Comparison of ENCODE assay signal across 8 mouse cellular contexts in the genomic region with DNA sequence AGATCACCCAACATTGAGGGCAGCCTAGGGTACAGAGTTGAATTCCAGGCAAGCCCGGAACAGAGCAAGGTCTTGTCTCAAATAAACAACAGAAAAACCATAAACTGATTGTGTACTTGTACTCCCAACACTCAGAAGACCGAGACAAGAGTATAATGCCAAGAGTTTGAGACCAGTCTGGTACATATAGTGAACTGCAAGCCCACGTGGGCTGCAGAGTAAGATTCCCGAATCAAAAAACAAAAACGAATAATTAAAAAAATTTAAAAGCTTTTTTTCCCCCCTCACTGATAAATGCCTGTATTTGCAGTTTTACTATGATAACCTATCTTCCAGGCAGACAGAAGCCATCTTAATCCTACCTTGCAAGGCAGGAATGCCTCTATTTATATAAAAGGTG. TPM values are rescaled to one million over a fixed set of nuclear protein-coding genes. Genes with fewer than 3 reads are reported as not detected.
A peak's percentile ranks its signal among the peaks of the same experiment; 100 is the strongest.
DNase-seq lines count a peak whose midpoint lies in the region; ATAC-seq and TF ChIP-seq lines count a peak whose summit lies in the region.

No protein-coding gene starts in this region.

- H3K27ac ChIP-seq in heart, embryonic 15.5 days = peak overlapping the region; percentile 80
- H3K27ac ChIP-seq in forebrain, embryonic 15.5 days (replicated peaks) = no peak overlapping the region
- peak overlapping the region; percentile 98 for H3K27ac ChIP-seq in liver, embryonic 16.5 days (ENCODE audit: low read length)

- peaks cover 3% of the 10 kb centered on the region; the same call in 1 of the 2 replicates for H3K36me3 ChIP-seq in heart, embryonic 15.5 days
- H3K36me3 ChIP-seq in G1E (replicated peaks) = peaks cover 29% of the 10 kb centered on the region
- no peaks in the 10 kb centered on the region for H3K36me3 ChIP-seq in forebrain, embryonic 15.5 days
- H3K36me3 ChIP-seq in liver, embryonic 16.5 days (ENCODE audit: control insufficient read depth, insufficient read depth) = peaks cover 7% of the 10 kb centered on the region; the same call in 1 of the 2 replicates

- H3K9ac ChIP-seq in heart, embryonic 15.5 days = peak overlapping the region; percentile 70
- peak overlapping the region; percentile 48 for H3K9ac ChIP-seq in forebrain, embryonic 15.5 days (replicated peaks)
- H3K9ac ChIP-seq in liver, embryonic 16.5 days (ENCODE audit: low read depth, low read length) = peak overlapping the region; percentile 87

- WGBS in heart, embryonic 15.5 days = 27% methylated on average over 5 of the region's 5 CpGs
- WGBS in forebrain, embryonic 15.5 days = 43% methylated on average over 5 of the region's 5 CpGs
- 17% methylated on average over 5 of the region's 5 CpGs for WGBS in liver, embryonic 16.5 days (ENCODE audit: insufficient replicate concordance)

- H3K27me3 ChIP-seq in heart, embryonic 15.5 days = no peaks in the 10 kb centered on the region
- no peaks in the 10 kb centered on the region for H3K27me3 ChIP-seq in G1E (ENCODE audit: insufficient read depth, low read length)
- H3K27me3 ChIP-seq in forebrain, embryonic 15.5 days = no peaks in the 10 kb centered on the region
- H3K27me3 ChIP-seq in liver, embryonic 16.5 days (ENCODE audit: control insufficient read depth, insufficient read depth, low read depth, low read length) = no peaks in the 10 kb centered on the region

- no peak for ATAC-seq in heart, embryonic 15.5 days (replicated peaks; ENCODE audit: insufficient number of reproducible peaks, insufficient read depth, low FRiP score, low read depth)
- ATAC-seq in G1E (ENCODE audit: extremely low read depth, insufficient number of reproducible peaks, low FRiP score, poor library complexity, severe bottlenecking) = no peak
- no peak for ATAC-seq in forebrain, embryonic 15.5 days (replicated peaks)
- ATAC-seq in liver, embryonic 16.5 days (ENCODE audit: low read depth) = no peak
- ATAC-seq in erythroid progenitor cell, adult 5-6 weeks (replicated peaks; ENCODE audit: low FRiP score, poor library complexity, severe bottlenecking) = no peak; the same call in 1 of the 2 replicates

- H3K4me2 ChIP-seq in heart, embryonic 15.5 days = peak overlapping the region; percentile 83
- H3K4me2 ChIP-seq in forebrain, embryonic 15.5 days (replicated peaks) = peak overlapping the region; percentile 65
- H3K4me2 ChIP-seq in liver, embryonic 16.5 days (ENCODE audit: low read depth, low read length) = peak overlapping the region; percentile 74

- no peak for DNase-seq in heart, adult 8-10 months (ENCODE audit: low spot score)
- no peak for DNase-seq in G1E (ENCODE audit: low spot score)
- DNase-seq in cerebellum, postnatal 25 days = no peak
- no peak for DNase-seq in frontal cortex, postnatal 10 days (ENCODE audit: low spot score in 2 of 2)

- peaks cover 12% of the 10 kb centered on the region for H3K4me1 ChIP-seq in heart, embryonic 15.5 days (replicated peaks)
- H3K4me1 ChIP-seq in G1E (ENCODE audit: insufficient read depth, low read depth, low read length) = peaks cover 9% of the 10 kb centered on the region
- peaks cover 10% of the 10 kb centered on the region for H3K4me1 ChIP-seq in forebrain, embryonic 15.5 days
- H3K4me1 ChIP-seq in liver, embryonic 16.5 days (ENCODE audit: control insufficient read depth, low read depth, low read length) = peaks cover 14% of the 10 kb centered on the region

- no peaks in the 10 kb centered on the region for H3K9me3 ChIP-seq in heart, embryonic 15.5 days (replicated peaks)
- no peaks in the 10 kb centered on the region for H3K9me3 ChIP-seq in G1E (replicated peaks)
- no peaks in the 10 kb centered on the region for H3K9me3 ChIP-seq in forebrain, embryonic 15.5 days
- no peaks in the 10 kb centered on the region for H3K9me3 ChIP-seq in liver, embryonic 16.5 days (replicated peaks; ENCODE audit: control insufficient read depth, low read length)

- TF ChIP-seq CTCF in G1E (IDR thresholded peaks at IDR 0.05; ENCODE audit: low read depth, low read length) = no peak

- peak overlapping the region; percentile 66 for H3K4me3 ChIP-seq in heart, embryonic 15.5 days
- H3K4me3 ChIP-seq in G1E (ENCODE audit: low read depth, low read length) = peak overlapping the region; percentile 71
- peak overlapping the region; percentile 53 for H3K4me3 ChIP-seq in forebrain, embryonic 15.5 days
- H3K4me3 ChIP-seq in liver, embryonic 16.5 days (ENCODE audit: low read depth, low read length) = peak overlapping the region; percentile 84

RNA-seq across cellular contexts. Expression of a gene that starts 7.4 kb away (rescaled TPM):
- 29.0 and 29.5 TPM in 2 replicates for polyA plus RNA-seq in heart, embryonic 15.5 days (2015; fragmentation: Nextera tagmentation; extraction: Ambion mirVana)
- 10 to 100 TPM; 24.9 to 31.2 (median 30.9) TPM for total RNA-seq in heart, adult 8-10 months (2022)
- total RNA-seq in G1E (2014; fragmentation: Nextera tagmentation) (87.3 and 88.0 TPM in 2 replicates), G1E (2017) (111 and 137 TPM in 2 replicates)
- polyA plus RNA-seq in G1E (2012) = 23.6 and 32.3 TPM in 2 replicates
- 50.9 and 53.8 TPM in 2 replicates for polyA plus RNA-seq in forebrain, embryonic 15.5 days (2015; fragmentation: Nextera tagmentation; extraction: Ambion mirVana)
- polyA plus RNA-seq in liver, embryonic 16.5 days (2015; fragmentation: Nextera tagmentation; extraction: Ambion mirVana) = 15.1 and 17.2 TPM in 2 replicates
- 20.2 and 44.4 TPM in 2 replicates for total RNA-seq in erythroid progenitor cell, adult 5-6 weeks (2015; ENCODE audit: low replicate concordance)
- total RNA-seq in erythroid progenitor cell, adult 5-6 weeks (2017; ENCODE audit: low replicate concordance) = 97.5 and 109 TPM in 2 replicates

RNA-seq across cellular contexts. Expression of a gene that starts 7.7 kb away (rescaled TPM):
- 17.3 and 20.6 TPM in 2 replicates for polyA plus RNA-seq in heart, embryonic 15.5 days (2015; fragmentation: Nextera tagmentation; extraction: Ambion mirVana)
- 1 to 10 TPM; 2.9 to 4.7 (median 4.0) TPM for total RNA-seq in heart, adult 8-10 months (2022)
- total RNA-seq in G1E (2014; fragmentation: Nextera tagmentation) (33.6 and 35.6 TPM in 2 replicates), G1E (2017) (31.9 and 34.1 TPM in 2 replicates)
- 2.7 and 3.4 TPM in 2 replicates for polyA plus RNA-seq in G1E (2012)
- 13.0 and 15.1 TPM in 2 replicates for polyA plus RNA-seq in forebrain, embryonic 15.5 days (2015; fragmentation: Nextera tagmentation; extraction: Ambion mirVana)
- 16.7 and 17.3 TPM in 2 replicates for polyA plus RNA-seq in liver, embryonic 16.5 days (2015; fragmentation: Nextera tagmentation; extraction: Ambion mirVana)
- 52.0 and 55.1 TPM in 2 replicates for total RNA-seq in erythroid progenitor cell, adult 5-6 weeks (2015; ENCODE audit: low replicate concordance)
- 74.8 and 113 TPM in 2 replicates for total RNA-seq in erythroid progenitor cell, adult 5-6 weeks (2017; ENCODE audit: low replicate concordance)
